Mouse (Mus musculus): Measurements from ENCODE around the gene Gm10436. TPM values are rescaled to one million over a fixed set of nuclear protein-coding genes. Genes with fewer than 3 reads are reported as not detected.
"Not testable (repeated sequence)": the region's sequence is repeated elsewhere in the genome, so short reads cannot be mapped to it uniquely, and the experiment has no call there.

The Gm10436 gene
- 0.17 TPM in 1 of 2 replicates, not detected in the other for polyA plus RNA-seq (2015; fragmentation: Nextera tagmentation; extraction: Ambion mirVana)

- ATAC-seq (ENCODE audit: insufficient number of reproducible peaks, low FRiP score, low TSS enrichment, low read depth); H3K9ac ChIP-seq; H3K27me3 ChIP-seq; H3K4me2 ChIP-seq (replicated peaks); H3K9me3 ChIP-seq (replicated peaks); H3K27ac ChIP-seq (replicated peaks); H3K4me3 ChIP-seq (replicated peaks); H3K4me1 ChIP-seq; H3K36me3 ChIP-seq: not testable (repeated sequence)
- WGBS: 68% methylated on average over 1 of the region's 1 CpGs
Measured at GRCm38 (mm10) chr12:88182008-88182407, at the start of gene Gm10436. Gm10436 (minus strand) TSS chr12:88182108.

GRCm38 (mm10) chr12:88219445-88219844 lies 37.5 kb upstream of the Gm10436 start:
- no peaks in the 10 kb centered on the region for H3K4me1 ChIP-seq
- H3K27ac ChIP-seq (replicated peaks): no peak overlapping the region
- H3K36me3 ChIP-seq: no peaks in the 10 kb centered on the region
- no peak overlapping the region for H3K9ac ChIP-seq
- H3K9me3 ChIP-seq (replicated peaks): no peaks in the 10 kb centered on the region
- ATAC-seq (ENCODE audit: insufficient number of reproducible peaks, low FRiP score, low TSS enrichment, low read depth): no peak
- WGBS: 86% methylated on average over 3 of the region's 3 CpGs
- H3K4me2 ChIP-seq (replicated peaks): no peak overlapping the region
- no peak overlapping the region for H3K4me3 ChIP-seq (replicated peaks)
- H3K27me3 ChIP-seq: no peaks in the 10 kb centered on the region

- not testable (repeated sequence) for H3K27ac ChIP-seq (replicated peaks); H3K4me3 ChIP-seq (replicated peaks); H3K4me1 ChIP-seq; H3K9me3 ChIP-seq (replicated peaks); H3K9ac ChIP-seq; ATAC-seq (ENCODE audit: insufficient number of reproducible peaks, low FRiP score, low TSS enrichment, low read depth); H3K4me2 ChIP-seq (replicated peaks); H3K36me3 ChIP-seq; H3K27me3 ChIP-seq
Measured at GRCm38 (mm10) chr12:88218059-88218458, 36.2 kb upstream of the Gm10436 start.

- H3K4me1 ChIP-seq: no peaks in the 10 kb centered on the region
- 81% methylated on average over 12 of the region's 12 CpGs for WGBS
- no peaks in the 10 kb centered on the region for H3K9me3 ChIP-seq (replicated peaks)
- no peaks in the 10 kb centered on the region for H3K27me3 ChIP-seq
- no peak overlapping the region for H3K4me2 ChIP-seq (replicated peaks)
- ATAC-seq (ENCODE audit: insufficient number of reproducible peaks, low FRiP score, low TSS enrichment, low read depth): no peak
- H3K27ac ChIP-seq (replicated peaks): no peak overlapping the region
- no peaks in the 10 kb centered on the region for H3K36me3 ChIP-seq
- H3K9ac ChIP-seq: no peak overlapping the region
- H3K4me3 ChIP-seq (replicated peaks): no peak overlapping the region
Measured at GRCm38 (mm10) chr12:88214641-88215040, 32.7 kb upstream of the Gm10436 start.

GRCm38 (mm10) chr12:88211458-88211857 lies 29.6 kb upstream of the Gm10436 start:
- not testable (repeated sequence) for H3K36me3 ChIP-seq; ATAC-seq (ENCODE audit: insufficient number of reproducible peaks, low FRiP score, low TSS enrichment, low read depth); H3K4me3 ChIP-seq (replicated peaks); H3K4me1 ChIP-seq; H3K9ac ChIP-seq; H3K4me2 ChIP-seq (replicated peaks); H3K27ac ChIP-seq (replicated peaks); H3K27me3 ChIP-seq; H3K9me3 ChIP-seq (replicated peaks)
- WGBS: 88% methylated on average over 9 of the region's 9 CpGs

GRCm38 (mm10) chr12:88202856-88203255 lies 20.9 kb upstream of the Gm10436 start:
- H3K27me3 ChIP-seq: no peaks in the 10 kb centered on the region
- no peaks in the 10 kb centered on the region for H3K9me3 ChIP-seq (replicated peaks)
- H3K4me2 ChIP-seq (replicated peaks): no peak overlapping the region
- H3K36me3 ChIP-seq: no peaks in the 10 kb centered on the region
- no peak for ATAC-seq (ENCODE audit: insufficient number of reproducible peaks, low FRiP score, low TSS enrichment, low read depth)
- no peak overlapping the region for H3K27ac ChIP-seq (replicated peaks)
- H3K4me3 ChIP-seq (replicated peaks): no peak overlapping the region
- no peaks in the 10 kb centered on the region for H3K4me1 ChIP-seq
- no peak overlapping the region for H3K9ac ChIP-seq
- WGBS: 89% methylated on average over 2 of the region's 2 CpGs

Other genes starting within 250 kb of the Gm10436 start
- gene Gm2042, start 228.0 kb downstream of the Gm10436 start, polyA plus RNA-seq (2015; fragmentation: Nextera tagmentation; extraction: Ambion mirVana): not detected in 2 replicates
- not detected in 2 replicates for gene Gm2075, start 170.3 kb downstream of the Gm10436 start, polyA plus RNA-seq (2015; fragmentation: Nextera tagmentation; extraction: Ambion mirVana)
- gene Gm6803, start 163.3 kb downstream of the Gm10436 start, polyA plus RNA-seq (2015; fragmentation: Nextera tagmentation; extraction: Ambion mirVana): not detected in 2 replicates
- not detected in 2 replicates for gene Gm2056, start 155.1 kb downstream of the Gm10436 start, polyA plus RNA-seq (2015; fragmentation: Nextera tagmentation; extraction: Ambion mirVana)
- not detected in 2 replicates for gene Gm16368, start 98.4 kb downstream of the Gm10436 start, polyA plus RNA-seq (2015; fragmentation: Nextera tagmentation; extraction: Ambion mirVana)
- not detected in 2 replicates for gene Gm8332, start 68.0 kb upstream of the Gm10436 start, polyA plus RNA-seq (2015; fragmentation: Nextera tagmentation; extraction: Ambion mirVana)
- not detected in 2 replicates for gene Gm5662, start 92.4 kb upstream of the Gm10436 start, polyA plus RNA-seq (2015; fragmentation: Nextera tagmentation; extraction: Ambion mirVana)
- gene Gm5039, start 141.9 kb upstream of the Gm10436 start, polyA plus RNA-seq (2015; fragmentation: Nextera tagmentation; extraction: Ambion mirVana): not detected in 2 replicates
- 19.1 and 20.0 TPM in 2 replicates for gene Adck1, start 178.4 kb upstream of the Gm10436 start, polyA plus RNA-seq (2015; fragmentation: Nextera tagmentation; extraction: Ambion mirVana)